ENCODE assay signal across 8 mouse cellular contexts in the genomic region with DNA sequence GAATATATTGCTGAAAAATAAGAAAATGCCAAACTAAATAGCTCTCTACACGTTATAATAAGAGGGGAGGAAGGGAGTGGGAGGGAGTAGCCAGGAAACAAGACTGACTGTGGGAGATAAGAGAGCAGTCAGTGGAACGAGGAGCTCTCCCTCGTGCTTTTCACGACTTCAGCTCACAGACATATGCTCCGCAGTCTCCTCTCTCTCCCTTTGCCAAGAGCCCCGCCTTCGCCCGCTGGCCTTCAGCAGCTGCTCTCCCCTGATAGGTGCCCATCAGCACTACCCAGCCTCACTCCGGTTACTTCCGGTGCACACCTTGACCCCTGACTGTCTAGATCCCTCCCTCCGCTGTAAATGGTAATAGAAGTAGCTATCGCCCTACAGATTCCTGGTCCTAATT.
DNase-seq lines count a peak whose midpoint lies in the region; ATAC-seq and TF ChIP-seq lines count a peak whose summit lies in the region.

No protein-coding gene starts in this region.

- no peak for TF ChIP-seq CTCF in layer of hippocampus, adult 2 months (conservative IDR thresholded peaks at IDR 0.05)

- peak; percentile 99 for ATAC-seq in erythroblast, adult 5-6 weeks (replicated peaks; ENCODE audit: low FRiP score, poor library complexity, severe bottlenecking)

- peak; percentile 41 to 47 for DNase-seq in kidney, postnatal 4 days
- no peak for DNase-seq in kidney, adult 9 months
- DNase-seq in left cerebral cortex, adult 18-20 months (ENCODE audit: low spot score in 2 of 2) = peak; percentile 55 to 73
- peak; percentile 34 to 70 for DNase-seq in right cerebral cortex, postnatal 36 days (ENCODE audit: low spot score in 2 of 2)
- DNase-seq in kidney, postnatal 14 days = no peak
- no peak for DNase-seq in MN1 (ENCODE audit: low spot score)
- no peak for DNase-seq in layer of hippocampus, adult 2 months (ENCODE audit: low spot score in 2 of 2)

- no peak overlapping the region for H3K4me3 ChIP-seq in layer of hippocampus, adult 2 months

- H3K27ac ChIP-seq in layer of hippocampus, adult 2 months = no peak overlapping the region

Comparison
In these comparisons a context has a peak if more than half of its experiments do, and no peak if none do; other contexts are left out.
1. DNase-seq: peak in kidney, postnatal 4 days (2 of 2), left cerebral cortex, adult 18-20 months (2 of 2) and right cerebral cortex, postnatal 36 days (2 of 2); none in kidney, adult 9 months (single experiment), kidney, postnatal 14 days (single experiment), MN1 (single experiment) and layer of hippocampus, adult 2 months (0 of 2).